Mouse (Mus musculus): ENCODE data around the gene Tmem102. TPM values are rescaled to one million over a fixed set of nuclear protein-coding genes. Genes with fewer than 3 reads are reported as not detected.

Tmem102 gene
- polyA plus RNA-seq, 1 experiment = 0.32 TPM

GRCm38 (mm10) chr11:69760901-69761200, 44.6 kb downstream of the Tmem102 start:
- Histone ChIP-seq H3K36me3 (ENCODE audit: control insufficient read depth, insufficient read depth) (peaks cover 19% of the 10 kb centered on the region), H3K79me3 (ENCODE audit: low read depth) (peaks cover 23% of the 10 kb centered on the region), H3ac (ENCODE audit: control insufficient read depth, insufficient read length, low read depth) (no peak overlapping the region), H3K4me3 (ENCODE audit: insufficient read depth, poor library complexity, severe bottlenecking) (no peak overlapping the region), H3K79me2 (ENCODE audit: control insufficient read depth, insufficient read depth) (peaks cover 24% of the 10 kb centered on the region), H3K27me3 (ENCODE audit: control insufficient read depth, insufficient read depth, insufficient read length) (no peaks in the 10 kb centered on the region)
- TF ChIP-seq FOSL1 (IDR thresholded peaks at IDR 0.05; ENCODE audit: insufficient read depth, low read length, poor library complexity, severe bottlenecking) (no peak), MYOD1 (IDR thresholded peaks at IDR 0.05; ENCODE audit: control insufficient read depth, insufficient read length, low read depth) (no peak), MYOG (IDR thresholded peaks at IDR 0.05; ENCODE audit: control insufficient read depth, extremely low read depth, insufficient read length) (no peak), CTCF (IDR thresholded peaks at IDR 0.05; ENCODE audit: control insufficient read depth, insufficient read depth, insufficient read length) (no peak), CEBPB (IDR thresholded peaks at IDR 0.05; ENCODE audit: low read depth) (no peak), MAX (IDR thresholded peaks at IDR 0.05) (no peak), USF1 (IDR thresholded peaks at IDR 0.05; ENCODE audit: low read depth) (no peak)

DNA sequence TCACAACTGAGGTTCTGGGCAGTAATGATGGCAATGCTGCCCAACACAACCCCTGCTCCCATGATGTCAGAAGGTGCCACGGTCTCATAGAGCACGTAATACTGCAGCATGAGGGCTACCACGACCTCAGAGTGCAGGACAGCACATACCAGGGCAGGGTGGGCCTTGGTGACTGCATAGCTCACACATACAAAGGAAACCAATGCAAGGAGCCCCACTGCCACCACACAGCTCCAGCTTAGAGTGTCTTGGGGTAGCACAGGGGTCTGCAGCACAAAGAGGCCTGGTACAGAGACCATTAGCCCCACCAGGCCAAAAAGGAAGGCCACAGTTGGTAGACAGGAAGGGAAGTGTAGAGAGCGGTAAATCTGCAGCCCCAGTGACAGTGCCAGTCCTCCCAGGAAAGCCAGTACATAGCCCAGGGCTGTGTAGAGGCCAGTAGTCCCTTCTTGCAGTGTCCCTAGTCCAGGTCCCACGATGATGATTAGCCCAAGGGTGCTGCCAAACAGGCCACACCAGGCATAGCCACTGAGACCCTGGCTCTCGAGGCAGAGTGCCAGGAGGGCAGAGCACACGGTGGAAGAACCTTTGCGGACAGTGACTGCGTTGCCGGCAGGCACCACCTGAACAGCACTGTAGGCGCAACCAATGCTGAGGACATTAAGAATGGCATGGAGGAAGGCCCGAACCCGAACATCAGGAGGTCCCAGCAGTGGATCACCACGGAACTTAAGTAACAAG, 45.1 kb downstream of the Tmem102 start:
- H3K4me3 ChIP-seq (ENCODE audit: insufficient read depth, poor library complexity, severe bottlenecking) = no peak overlapping the region
- TF ChIP-seq USF1 (IDR thresholded peaks at IDR 0.05; ENCODE audit: low read depth) = no peak
- TF ChIP-seq FOSL1 (IDR thresholded peaks at IDR 0.05; ENCODE audit: insufficient read depth, low read length, poor library complexity, severe bottlenecking) = no peak
- no peak for TF ChIP-seq MYOG (IDR thresholded peaks at IDR 0.05; ENCODE audit: control insufficient read depth, extremely low read depth, insufficient read length)
- no peak for TF ChIP-seq MAX (IDR thresholded peaks at IDR 0.05)
- TF ChIP-seq MYOD1 (IDR thresholded peaks at IDR 0.05; ENCODE audit: control insufficient read depth, insufficient read length, low read depth) = no peak
- TF ChIP-seq CTCF (IDR thresholded peaks at IDR 0.05; ENCODE audit: control insufficient read depth, insufficient read depth, insufficient read length) = no peak
- TF ChIP-seq CEBPB (IDR thresholded peaks at IDR 0.05; ENCODE audit: low read depth) = no peak
- H3ac ChIP-seq (ENCODE audit: control insufficient read depth, insufficient read length, low read depth) = no peak overlapping the region
- peaks cover 29% of the 10 kb centered on the region for H3K79me2 ChIP-seq (ENCODE audit: control insufficient read depth, insufficient read depth)
- no peaks in the 10 kb centered on the region for H3K27me3 ChIP-seq (ENCODE audit: control insufficient read depth, insufficient read depth, insufficient read length)
- H3K36me3 ChIP-seq (ENCODE audit: control insufficient read depth, insufficient read depth) = peaks cover 24% of the 10 kb centered on the region
- H3K79me3 ChIP-seq (ENCODE audit: low read depth) = peaks cover 29% of the 10 kb centered on the region

- Histone ChIP-seq H3K79me2 (ENCODE audit: control insufficient read depth, insufficient read depth) (peaks cover 41% of the 10 kb centered on the region), H3K27me3 (ENCODE audit: control insufficient read depth, insufficient read depth, insufficient read length) (no peaks in the 10 kb centered on the region), H3K4me3 (ENCODE audit: insufficient read depth, poor library complexity, severe bottlenecking) (peak overlapping the region; percentile 53), H3K79me3 (ENCODE audit: low read depth) (peaks cover 41% of the 10 kb centered on the region), H3ac (ENCODE audit: control insufficient read depth, insufficient read length, low read depth) (peak overlapping the region; percentile 64), H3K36me3 (ENCODE audit: control insufficient read depth, insufficient read depth) (peaks cover 30% of the 10 kb centered on the region)
- no peak for TF ChIP-seq MYOG (IDR thresholded peaks at IDR 0.05; ENCODE audit: control insufficient read depth, extremely low read depth, insufficient read length)
- peak; percentile 52 for TF ChIP-seq MAX (IDR thresholded peaks at IDR 0.05)
- TF ChIP-seq CEBPB (IDR thresholded peaks at IDR 0.05; ENCODE audit: low read depth) = peak; percentile 57
- TF ChIP-seq MYOD1 (IDR thresholded peaks at IDR 0.05; ENCODE audit: control insufficient read depth, insufficient read length, low read depth) = peak; percentile 7
Observed at GRCm38 (mm10) chr11:69758971-69759721, 46.3 kb downstream of the Tmem102 start.

DNA sequence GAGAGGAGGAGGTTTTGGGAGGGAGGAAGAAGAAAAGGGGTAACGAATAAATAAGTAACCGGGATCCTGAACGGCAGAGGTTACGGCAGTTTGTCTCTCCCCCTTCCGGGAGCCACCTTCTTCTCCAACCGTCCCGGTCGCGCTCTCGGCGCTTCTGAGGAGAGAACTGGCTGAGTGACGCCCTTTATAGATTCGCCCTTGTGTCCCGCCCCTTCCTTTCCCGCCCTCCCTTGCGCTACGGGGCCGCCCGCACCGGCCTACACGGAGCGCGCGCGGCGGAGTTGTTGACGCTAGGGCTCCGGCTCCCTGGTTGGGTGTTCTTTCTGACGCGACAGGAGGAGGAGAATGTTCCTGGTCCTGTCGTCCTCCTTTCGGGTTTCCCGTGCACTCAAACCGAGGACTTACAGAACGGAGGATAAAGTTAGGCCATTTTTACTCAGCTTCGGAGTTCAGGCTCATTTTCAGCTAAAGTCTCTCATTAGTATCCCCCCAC, 46.9 kb downstream of the Tmem102 start, which contains the start of gene Polr2a:
Gene Polr2a (minus strand): TSS at position 160 of the 493 bp plus-strand sequence.
- Histone ChIP-seq H3K79me2 (ENCODE audit: control insufficient read depth, insufficient read depth) (peaks cover 47% of the 10 kb centered on the region), H3K27me3 (ENCODE audit: control insufficient read depth, insufficient read depth, insufficient read length) (no peaks in the 10 kb centered on the region), H3K36me3 (ENCODE audit: control insufficient read depth, insufficient read depth) (peaks cover 30% of the 10 kb centered on the region), H3K79me3 (ENCODE audit: low read depth) (peaks cover 47% of the 10 kb centered on the region), H3K4me3 (ENCODE audit: insufficient read depth, poor library complexity, severe bottlenecking) (peak within 1 kb of the TSS; percentile 53), H3ac (ENCODE audit: control insufficient read depth, insufficient read length, low read depth) (peak within 1 kb of the TSS; percentile 91)
- TF ChIP-seq MYOD1 (IDR thresholded peaks at IDR 0.05; ENCODE audit: control insufficient read depth, insufficient read length, low read depth) (no peak), CEBPB (IDR thresholded peaks at IDR 0.05; ENCODE audit: low read depth) (no peak), CTCF (IDR thresholded peaks at IDR 0.05; ENCODE audit: control insufficient read depth, insufficient read depth, insufficient read length) (no peak), MAX (IDR thresholded peaks at IDR 0.05) (peak; percentile 33)

DNA sequence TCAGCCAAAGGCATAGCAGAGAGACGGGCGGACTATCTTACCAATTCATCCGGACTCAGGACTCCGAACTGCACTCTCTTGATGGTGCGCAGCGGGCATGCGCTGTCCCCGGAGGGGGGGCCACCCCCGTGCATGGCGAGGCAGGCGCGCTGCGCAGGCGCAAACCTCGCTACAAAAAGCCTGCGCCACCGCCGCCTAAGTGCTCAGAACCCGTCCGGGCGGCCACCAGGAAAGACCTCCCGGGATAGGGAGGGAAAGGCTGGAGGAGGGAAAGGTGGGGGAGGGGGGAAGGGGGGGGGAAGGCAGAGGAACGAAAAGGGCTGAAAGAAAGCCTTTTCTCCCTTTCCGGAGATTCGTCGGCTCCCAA, 47.4 kb downstream of the Tmem102 start:
- Histone ChIP-seq H3K36me3 (ENCODE audit: control insufficient read depth, insufficient read depth) (peaks cover 30% of the 10 kb centered on the region), H3K27me3 (ENCODE audit: control insufficient read depth, insufficient read depth, insufficient read length) (no peaks in the 10 kb centered on the region), H3K79me2 (ENCODE audit: control insufficient read depth, insufficient read depth) (peaks cover 52% of the 10 kb centered on the region), H3K79me3 (ENCODE audit: low read depth) (peaks cover 51% of the 10 kb centered on the region), H3ac (ENCODE audit: control insufficient read depth, insufficient read length, low read depth) (peak overlapping the region; percentile 91), H3K4me3 (ENCODE audit: insufficient read depth, poor library complexity, severe bottlenecking) (peak overlapping the region; percentile 53)
- TF ChIP-seq CTCF (IDR thresholded peaks at IDR 0.05; ENCODE audit: control insufficient read depth, insufficient read depth, insufficient read length) (no peak), MAX (IDR thresholded peaks at IDR 0.05) (peak; percentile 69)

All from C2C12 (cell line).